Mouse (Mus musculus) E14TG2a.4 (cell line): ENCODE measurements at regions not wholly inside any gene's neighbourhood (a gene's known extent, or its start where the extent isn't known, plus 50 kb on each side); places are given as distances from the start of the nearest gene placed in this dataset.

Experiments used
- CTCF ChIP-seq: conservative IDR thresholded peaks from 2 replicates; pipeline ENCODE4 v1.5.1; 2014; ENCODE audit warnings: low read length
- NANOG ChIP-seq: IDR thresholded peaks from 2 replicates; pipeline ENCODE4 v1.6.1; 2014; ENCODE audit warnings: borderline replicate concordance, low read length, mixed read lengths
- POU5F1 ChIP-seq: IDR thresholded peaks from 2 replicates; pipeline ENCODE4 v1.6.1; 2014; ENCODE audit warnings: low read length, borderline replicate concordance

DNA sequence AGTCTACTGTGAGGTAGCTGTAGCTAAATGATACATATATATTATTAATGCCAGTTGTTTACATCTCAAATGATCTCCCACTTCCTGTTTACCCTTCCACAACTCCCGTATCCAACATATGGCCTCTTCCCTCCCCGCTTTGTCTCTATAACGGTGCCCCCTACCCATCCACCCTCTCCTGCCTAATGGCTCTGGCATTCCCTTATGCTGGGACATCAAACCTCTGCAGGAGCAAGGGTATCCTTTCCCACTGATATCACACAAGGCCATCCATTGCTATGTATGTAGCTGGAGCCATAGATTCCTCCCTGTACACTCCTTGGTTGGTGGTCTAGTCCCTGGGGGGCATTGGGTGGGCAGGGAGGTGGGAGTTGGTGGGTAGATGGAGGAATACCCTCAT lies 1071.0 kb upstream of the Sel1l start:
- TF ChIP-seq NANOG (no peak), CTCF (no peak), POU5F1 (no peak)
